22 mouse cellular contexts compared by ENCODE assay signal in the genomic region with DNA sequence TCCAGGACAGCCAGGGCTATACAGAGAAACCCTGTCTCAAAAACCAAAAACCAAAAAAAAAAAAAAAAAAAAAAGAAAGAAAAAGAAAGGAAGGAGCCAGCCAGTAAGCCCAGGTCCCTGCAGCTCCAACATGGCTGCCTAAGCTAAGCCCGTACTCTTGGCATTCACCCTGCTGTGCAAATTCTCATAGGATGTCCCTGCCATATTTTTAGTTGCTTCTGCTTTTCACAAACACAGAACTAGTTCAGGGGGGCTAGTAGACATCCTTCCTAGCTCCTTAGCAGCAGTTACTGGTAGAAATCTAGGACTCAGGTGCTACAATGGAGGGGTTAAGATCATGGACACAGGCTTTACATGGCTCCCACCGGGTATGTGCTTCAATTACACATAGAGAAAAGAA. TPM values are rescaled to one million over a fixed set of nuclear protein-coding genes. Genes with fewer than 3 reads are reported as not detected.
DNase-seq lines count a peak whose midpoint lies in the region; ATAC-seq and TF ChIP-seq lines count a peak whose summit lies in the region.
"Had no signal": no experiment of that assay in that cellular context is flagged by ENCODE, and none has a peak within 500 bp of the region (broad histone marks: within the 10 kb centered on the region; RNA-seq: fewer than 3 reads in every experiment).

No protein-coding gene starts in this region.

- no peak for TF ChIP-seq RAD21 in MEL (IDR thresholded peaks at IDR 0.05; ENCODE audit: low read depth, low read length)

- peaks cover 43% of the 10 kb centered on the region for H3K79me2 ChIP-seq in MEL (ENCODE audit: control insufficient read depth, insufficient read depth, low read length, poor library complexity)

- no peak for DNase-seq in liver, embryonic 11.5 days (ENCODE audit: low spot score)
- DNase-seq in liver (no peak), MEL (ENCODE audit: low read depth, low spot score) (peak; percentile 53)
- no peak for DNase-seq in liver, postnatal 0 days
- no peak for DNase-seq in kidney, postnatal 36 days
- DNase-seq in left cerebral cortex, postnatal 14 days (ENCODE audit: low spot score in 2 of 2): no peak
- DNase-seq in lung, postnatal 4 days: no peak
- DNase-seq: adrenal gland, postnatal 36 days; cerebellum, adult 9-11 months; kidney, adult 9 months had no signal

- H3K4me3 ChIP-seq in liver, embryonic 11.5 days (ENCODE audit: low read depth, low read length): no peak overlapping the region
- H3K4me3 ChIP-seq in MEL (ENCODE audit: control insufficient read depth in 1 of 2, insufficient read depth in 1 of 2, low read depth in 2 of 2, low read length in 2 of 2): peak overlapping the region; percentile 51 to 72
- H3K4me3 ChIP-seq in brown adipose tissue, adult 24 weeks (ENCODE audit: insufficient read depth, low read depth, low read length): no peak overlapping the region
- H3K4me3 ChIP-seq in liver, postnatal 0 days (ENCODE audit: low read depth, low read length): peak overlapping the region; percentile 59; the same call in 1 of the 2 replicates
- H3K4me3 ChIP-seq: forebrain, embryonic 13.5 days had no signal

- TF ChIP-seq EP300 in MEL (IDR thresholded peaks at IDR 0.05; ENCODE audit: low read depth in 1 of 2, low read length in 2 of 2): no peak
- no peak for TF ChIP-seq EP300 in liver, postnatal 0 days (IDR thresholded peaks at IDR 0.05; ENCODE audit: low read depth)

- H3K27me3 ChIP-seq in liver, embryonic 11.5 days (replicated peaks; ENCODE audit: control insufficient read depth, insufficient read depth, low read length): no peaks in the 10 kb centered on the region
- H3K27me3 ChIP-seq in MEL (ENCODE audit: control insufficient read depth in 1 of 2, insufficient read depth in 2 of 2, low read length in 2 of 2): no peaks in the 10 kb centered on the region
- no peaks in the 10 kb centered on the region for H3K27me3 ChIP-seq in liver, postnatal 0 days (ENCODE audit: insufficient read depth, low read length)
- H3K27me3 ChIP-seq: embryonic facial prominence, embryonic 15.5 days; forebrain, embryonic 13.5 days had no signal

- no peak for ATAC-seq in liver, embryonic 11.5 days (replicated peaks; ENCODE audit: low FRiP score)
- ATAC-seq in liver, postnatal 0 days: no peak
- ATAC-seq: forebrain, embryonic 13.5 days; inflammation-experienced regulatory T-cells, adult 6 months; midbrain, embryonic 16.5 days had no signal

- H3K36me3 ChIP-seq in liver, embryonic 11.5 days (ENCODE audit: control insufficient read depth, insufficient read depth, low read length): peaks cover 4% of the 10 kb centered on the region; the same call in 1 of the 2 replicates
- peaks cover 19 to 38% of the 10 kb centered on the region in 2 experiments for H3K36me3 ChIP-seq in MEL (ENCODE audit: control insufficient read depth in 1 of 2, insufficient read depth in 2 of 2, low read length in 2 of 2)
- peaks cover 20% of the 10 kb centered on the region for H3K36me3 ChIP-seq in liver, postnatal 0 days (replicated peaks; ENCODE audit: insufficient read depth, low read length)

- intact Hi-C loops in left cerebral cortex, postnatal 14 days (cut with DNase I): no loop called here

- peak overlapping the region; percentile 50; the same call in 1 of the 2 replicates for H3K9ac ChIP-seq in liver, embryonic 11.5 days (ENCODE audit: low read depth, low read length)
- H3K9ac ChIP-seq in MEL (ENCODE audit: control insufficient read depth, low read depth, low read length, poor library complexity, severe bottlenecking): peak overlapping the region; percentile 89
- no peak overlapping the region for H3K9ac ChIP-seq in liver, postnatal 0 days (replicated peaks)
- H3K9ac ChIP-seq: embryonic facial prominence, embryonic 15.5 days; forebrain, embryonic 13.5 days had no signal

- peak overlapping the region; percentile 70 for H3K4me2 ChIP-seq in liver, embryonic 11.5 days
- peak overlapping the region; percentile 64 for H3K4me2 ChIP-seq in liver, postnatal 0 days (ENCODE audit: low read depth, low read length)
- H3K4me2 ChIP-seq: heart, embryonic 11.5 days had no signal

- WGBS in liver, embryonic 11.5 days: 70% methylated on average over 2 of the region's 2 CpGs
- 71% methylated on average over 2 of the region's 2 CpGs for WGBS in liver, postnatal 0 days (ENCODE audit: insufficient replicate concordance)

- no peak; a peak in 1 of 4 replicates for TF ChIP-seq POLR2A in MEL (IDR thresholded peaks at IDR 0.05; ENCODE audit: control insufficient read depth in 1 of 2, insufficient read depth in 1 of 2, low read depth in 1 of 2, low read length in 2 of 2, poor library complexity in 1 of 2)

- H3K9me3 ChIP-seq in liver, embryonic 11.5 days (ENCODE audit: control insufficient read depth, low read length): no peaks in the 10 kb centered on the region
- no peaks in the 10 kb centered on the region for H3K9me3 ChIP-seq in MEL (replicated peaks; ENCODE audit: insufficient read depth, low read length)
- no peaks in the 10 kb centered on the region for H3K9me3 ChIP-seq in liver, postnatal 0 days (ENCODE audit: low read length)
- H3K9me3 ChIP-seq: embryonic facial prominence, embryonic 15.5 days; forebrain, embryonic 13.5 days had no signal

- no peak overlapping the region for H3K27ac ChIP-seq in liver, embryonic 11.5 days (ENCODE audit: low read depth, low read length)
- H3K27ac ChIP-seq in MEL (ENCODE audit: control insufficient read depth, low read depth, low read length): peak overlapping the region; percentile 96
- H3K27ac ChIP-seq in brown adipose tissue, adult 24 weeks (replicated peaks; ENCODE audit: low read depth, low read length): peak overlapping the region; percentile 91; the same call in 1 of the 2 replicates
- peak overlapping the region; percentile 75 for H3K27ac ChIP-seq in liver, postnatal 0 days (ENCODE audit: low read depth)
- H3K27ac ChIP-seq: embryonic facial prominence, embryonic 15.5 days; forebrain, embryonic 13.5 days had no signal

- no peaks in the 10 kb centered on the region; the same call in none of the 2 replicates for H3K4me1 ChIP-seq in liver, embryonic 11.5 days (replicated peaks; ENCODE audit: control insufficient read depth, insufficient read depth, low read length)
- peaks cover 8 to 17% of the 10 kb centered on the region in 2 experiments for H3K4me1 ChIP-seq in MEL (ENCODE audit: control insufficient read depth in 1 of 2, insufficient read depth in 2 of 2, low read length in 2 of 2)
- H3K4me1 ChIP-seq in brown adipose tissue, adult 24 weeks (ENCODE audit: control insufficient read depth, insufficient read depth, insufficient read length, low read length): peaks cover 4% of the 10 kb centered on the region
- H3K4me1 ChIP-seq in liver, postnatal 0 days (ENCODE audit: insufficient read depth): peaks cover 10% of the 10 kb centered on the region

- TF ChIP-seq CTCF in MEL (IDR thresholded peaks at IDR 0.05 in 2 of 3, conservative IDR thresholded peaks at IDR 0.05 in 1 of 3; ENCODE audit: control insufficient read depth in 1 of 3, insufficient read depth in 1 of 3, low read depth in 2 of 3, low read length in 3 of 3, poor library complexity in 1 of 3, severe bottlenecking in 1 of 3): no peak
- TF ChIP-seq CTCF in liver, postnatal 0 days (IDR thresholded peaks at IDR 0.05; ENCODE audit: low read depth): no peak

TF ChIP-seq in MEL, 35 proteins besides CTCF, POLR2A, EP300 and RAD21:
- TF ChIP-seq TAL1 (IDR thresholded peaks at IDR 0.05; ENCODE audit: low read length) (no peak), MYC (IDR thresholded peaks at IDR 0.05; ENCODE audit: low read depth, low read length) (no peak), CHD1 (IDR thresholded peaks at IDR 0.05; ENCODE audit: low read depth, low read length) (0 out of 2 replicates have a peak, but pooled peaks have one; percentile 39), USF2 (IDR thresholded peaks at IDR 0.05; ENCODE audit: borderline replicate concordance in 1 of 2, insufficient read depth in 1 of 2, low read depth in 1 of 2, low read length in 2 of 2) (no peak), RCOR1 (IDR thresholded peaks at IDR 0.05; ENCODE audit: low read depth, low read length) (no peak)

RNA-seq across cellular contexts. Expression of gene Gm4952, which starts 24.3 kb away (rescaled TPM):
- polyA plus RNA-seq in liver, embryonic 11.5 days (2014; fragmentation: Nextera tagmentation; extraction: Ambion mirVana): 0.23 and 0.78 TPM in 2 replicates
- total RNA-seq in MEL (2012; rRNA removed): not detected in 2 replicates
- under 1 TPM in 1 of 2 experiments, not detected in 1; 0.06 TPM for polyA plus RNA-seq in MEL (2012; ENCODE audit: insufficient read depth in 1 of 2, insufficient read length in 2 of 2, low read depth in 1 of 2, low replicate concordance in 2 of 2, missing spikeins in 1 of 2)
- polyA plus RNA-seq in brown adipose tissue, adult 24 weeks (2012; ENCODE audit: insufficient read depth, insufficient read length, missing spikeins): not detected in 2 replicates
- polyA plus RNA-seq in liver, postnatal 0 days (2015; fragmentation: Nextera tagmentation; extraction: Ambion mirVana): 248 and 262 TPM in 2 replicates
- under 1 TPM in 1 of 2 experiments, not detected in 1; 0.44 TPM for total RNA-seq in left cerebral cortex, postnatal 14 days (2021)
- total RNA-seq: gastrocnemius, postnatal 36 days; layer of hippocampus, postnatal 25 days; left cerebral cortex, postnatal 36 days; megakaryocyte progenitor cell, adult 5-6 weeks had no signal
- polyA plus RNA-seq: embryonic facial prominence, embryonic 15.5 days; forebrain, embryonic 13.5 days; hindbrain, embryonic 11.5 days; inflammation-experienced regulatory T-cells, adult 6 months; large intestine, adult 2 months; midbrain, embryonic 16.5 days had no signal

RNA-seq across cellular contexts. Expression of gene Fam111a, which starts 30.0 kb away (rescaled TPM):
- 44.8 and 47.7 TPM in 2 replicates for polyA plus RNA-seq in liver, embryonic 11.5 days (2014; fragmentation: Nextera tagmentation; extraction: Ambion mirVana)
- 53.1 and 56.1 TPM in 2 replicates for total RNA-seq in MEL (2012; rRNA removed)
- polyA plus RNA-seq in MEL (2012; ENCODE audit: insufficient read depth in 1 of 2, insufficient read length in 2 of 2, low read depth in 1 of 2, low replicate concordance in 2 of 2, missing spikeins in 1 of 2): 100 to 1,000 TPM in 1 of 2 experiments, 10 to 100 TPM in 1; 75.9 to 157 TPM
- polyA plus RNA-seq in brown adipose tissue, adult 24 weeks (2012; ENCODE audit: insufficient read depth, insufficient read length, missing spikeins): 4.5 and 4.8 TPM in 2 replicates
- 14.4 and 15.4 TPM in 2 replicates for polyA plus RNA-seq in liver, postnatal 0 days (2015; fragmentation: Nextera tagmentation; extraction: Ambion mirVana)
- total RNA-seq in left cerebral cortex, postnatal 14 days (2021): 1 to 10 TPM; 1.9 to 2.7 TPM

RNA-seq across cellular contexts. Expression of gene Glyat, which starts 57.6 kb away (rescaled TPM):
- not detected in 2 replicates for polyA plus RNA-seq in liver, embryonic 11.5 days (2014; fragmentation: Nextera tagmentation; extraction: Ambion mirVana)
- not detected in 2 replicates for total RNA-seq in MEL (2012; rRNA removed)
- not detected for polyA plus RNA-seq in MEL (2012; ENCODE audit: insufficient read depth in 1 of 2, insufficient read length in 2 of 2, low read depth in 1 of 2, low replicate concordance in 2 of 2, missing spikeins in 1 of 2)
- not detected in 2 replicates for polyA plus RNA-seq in brown adipose tissue, adult 24 weeks (2012; ENCODE audit: insufficient read depth, insufficient read length, missing spikeins)
- polyA plus RNA-seq in liver, postnatal 0 days (2015; fragmentation: Nextera tagmentation; extraction: Ambion mirVana): 6.0 and 6.5 TPM in 2 replicates
- not detected for total RNA-seq in left cerebral cortex, postnatal 14 days (2021)
- total RNA-seq: gastrocnemius, postnatal 36 days; left cerebral cortex, postnatal 36 days; megakaryocyte progenitor cell, adult 5-6 weeks had no signal
- polyA plus RNA-seq: embryonic facial prominence, embryonic 15.5 days; forebrain, embryonic 13.5 days; heart, embryonic 11.5 days; hindbrain, embryonic 11.5 days; inflammation-experienced regulatory T-cells, adult 6 months; large intestine, adult 2 months; midbrain, embryonic 16.5 days had no signal

Comparison
In these comparisons a context has a peak if more than half of its experiments do, and no peak if none do; other contexts are left out.
1. H3K4me3 ChIP-seq: peak in MEL (2 of 2) and liver, postnatal 0 days (single experiment); none in liver, embryonic 11.5 days (single experiment) and brown adipose tissue, adult 24 weeks (single experiment).
2. RNA of gene Gm4952, which starts 24.3 kb away (polyA plus RNA-seq): 248 to 262 TPM in liver, postnatal 0 days; 0.23 to 0.78 TPM in liver, embryonic 11.5 days, 0.06 TPM in MEL and not detected in brown adipose tissue, adult 24 weeks; every median in the first group is over 100 times any median in the second.